Mouse (Mus musculus) lung, adult 2 months (tissue): ENCODE results near the gene Fasn. TPM values are rescaled to one million over a fixed set of nuclear protein-coding genes. Genes with fewer than 3 reads are reported as not detected.
"Not testable (repeated sequence)": the region's sequence is repeated elsewhere in the genome, so short reads cannot be mapped to it uniquely, and the experiment has no call there.

ENCODE experiments used
- DNase-seq: peaks from one replicate; pipeline ENCODE4 v3.0.0; 2022
- H3K4me1 ChIP-seq: fragments of 200-500 bp; 2 replicates; pipeline ENCODE4 v1.6.1; 2011; ENCODE audit warnings: low read length; ENCODE audit not compliant: control insufficient read depth, insufficient read depth
- H3K4me3 ChIP-seq: fragments of 200-500 bp; replicated peaks from 2 replicates; pipeline ENCODE3; 2011; ENCODE audit warnings: low read depth, mild to moderate bottlenecking, control low read depth, low read length; ENCODE audit errors: extremely low read depth
- CTCF ChIP-seq: fragments of 200-500 bp; IDR thresholded peaks from 2 replicates; pipeline ENCODE4 v1.5.1; 2011; ENCODE audit warnings: mild to moderate bottlenecking, low read length, control low read depth; ENCODE audit not compliant: insufficient read depth
- POLR2A ChIP-seq: fragments of 200-500 bp; IDR thresholded peaks from 2 replicates; pipeline ENCODE4 v1.6.1; 2011; ENCODE audit warnings: low read depth, mild to moderate bottlenecking, control low read depth, low read length, borderline replicate concordance; ENCODE audit errors: extremely low read depth
- WGBS: fragments of 180-500 bp; shearing (Covaris S2); methylation state at CpG from one replicate; pipeline ENCODE4 v1.1.7; 2018; 5-methylcytosine and 5-hydroxymethylcytosine counted together
- polyA plus RNA-seq: library from polyadenylated mRNA; depleted of rRNA; stranded (reverse); fragments of >200 nt; gene quantifications from 2 replicates; pipeline ENCODE4 v1.2.3, GENCODE M21; 2012; rRNA removed

Gene Fasn
- 1,387 and 1,388 TPM in 2 replicates for polyA plus RNA-seq

GRCm38 (mm10) chr11:120823956-120824786 lies at the start of gene Fasn:
Fasn (minus strand) TSS chr11:120824547.
- Histone ChIP-seq H3K4me3 (peak within 1 kb of the TSS; percentile 97), H3K4me1 (peaks cover 3% of the 10 kb centered on the region; the same call in 1 of the 2 replicates)
- WGBS: under 1% methylated on average over 108 of the region's 109 CpGs
- TF ChIP-seq POLR2A (peak; percentile 99), CTCF (no peak)
- DNase-seq: peak; percentile 92

- no peak for DNase-seq
- TF ChIP-seq POLR2A (no peak), CTCF (no peak)
- H3K4me1 ChIP-seq: no peaks in the 10 kb centered on the region
- 69% methylated on average over 6 of the region's 6 CpGs for WGBS
- no peak overlapping the region for H3K4me3 ChIP-seq
Observed at GRCm38 (mm10) chr11:120873206-120873605, 48.9 kb upstream of the Fasn start.

- Histone ChIP-seq H3K4me3 (no peak overlapping the region), H3K4me1 (no peaks in the 10 kb centered on the region)
- 82% methylated on average over 9 of the region's 9 CpGs for WGBS
- DNase-seq: no peak
- no peak for TF ChIP-seq CTCF
- no peak for TF ChIP-seq POLR2A
Observed at GRCm38 (mm10) chr11:120871521-120871920, 47.2 kb upstream of the Fasn start.

DNA sequence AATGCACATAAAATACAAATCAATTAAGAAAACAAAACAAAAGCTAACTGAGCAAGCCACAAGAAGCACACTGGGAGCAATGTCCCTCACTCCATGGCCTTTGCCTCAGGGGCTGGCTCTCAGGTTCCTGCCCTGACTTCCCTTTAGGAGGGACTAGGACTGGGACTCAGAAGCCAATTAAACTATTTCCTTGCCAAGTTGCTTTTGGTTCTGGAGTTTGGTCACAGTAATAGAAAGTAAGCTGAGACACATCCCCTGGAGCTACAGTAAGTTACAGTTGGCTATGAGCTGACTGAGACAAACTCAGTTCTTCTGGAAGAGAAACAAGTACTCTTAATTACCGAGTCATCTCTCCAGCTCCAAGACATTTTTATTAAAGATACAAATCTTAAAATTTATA lies 41.5 kb upstream of the Fasn start:
- Histone ChIP-seq H3K4me1 (no peaks in the 10 kb centered on the region), H3K4me3 (no peak overlapping the region)
- no peak for DNase-seq
- TF ChIP-seq POLR2A (no peak), CTCF (no peak)
- 84% methylated on average over 1 of the region's 1 CpGs for WGBS

DNA sequence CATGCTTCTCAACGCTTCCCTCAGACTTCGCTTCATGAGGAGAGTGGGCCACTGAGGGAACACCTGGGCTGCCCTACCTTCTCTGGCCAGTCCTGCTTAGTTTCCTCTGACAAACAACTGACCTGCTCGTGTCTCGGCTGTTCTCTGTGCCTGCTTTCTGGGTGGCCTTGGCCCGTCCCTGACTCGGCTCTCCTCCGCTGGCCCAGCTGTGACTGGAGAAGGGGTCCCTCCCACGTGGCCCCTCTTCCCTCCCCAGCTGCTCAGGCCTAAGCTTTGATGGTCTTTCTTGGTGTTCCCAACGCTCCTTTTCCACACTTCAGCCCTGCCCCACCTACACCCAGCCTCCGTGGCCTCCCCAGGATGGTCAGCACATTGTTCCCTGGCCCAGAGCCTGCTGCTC lies 38.5 kb upstream of the Fasn start:
- no peaks in the 10 kb centered on the region for H3K4me1 ChIP-seq
- no peak for DNase-seq
- 82% methylated on average over 10 of the region's 10 CpGs for WGBS
- TF ChIP-seq CTCF (no peak), POLR2A (no peak)
- no peak overlapping the region for H3K4me3 ChIP-seq

- not testable (repeated sequence) for DNase-seq
Observed at GRCm38 (mm10) chr11:120855938-120856337, 31.6 kb upstream of the Fasn start.

GRCm38 (mm10) chr11:120853788-120854187 lies 29.4 kb upstream of the Fasn start:
- DNase-seq: no peak
- TF ChIP-seq CTCF: no peak
- TF ChIP-seq POLR2A: no peak
- peaks cover 7% of the 10 kb centered on the region; the same call in 1 of the 2 replicates for H3K4me1 ChIP-seq
- 74% methylated on average over 4 of the region's 4 CpGs for WGBS
- no peak overlapping the region for H3K4me3 ChIP-seq

More at GRCm38 (mm10) chr11:120855938-120856337, 31.6 kb upstream of the Fasn start:
- not testable (repeated sequence) for H3K4me1 ChIP-seq, H3K4me3 ChIP-seq
- 96% methylated on average over 3 of the region's 3 CpGs for WGBS

- no peak overlapping the region for H3K4me3 ChIP-seq
- WGBS: 93% methylated on average over 4 of the region's 4 CpGs
- H3K4me1 ChIP-seq: peaks cover 7% of the 10 kb centered on the region; the same call in 1 of the 2 replicates
- TF ChIP-seq CTCF (no peak), POLR2A (no peak)
- DNase-seq: no peak
Observed at GRCm38 (mm10) chr11:120853158-120853557, 28.8 kb upstream of the Fasn start.

DNA sequence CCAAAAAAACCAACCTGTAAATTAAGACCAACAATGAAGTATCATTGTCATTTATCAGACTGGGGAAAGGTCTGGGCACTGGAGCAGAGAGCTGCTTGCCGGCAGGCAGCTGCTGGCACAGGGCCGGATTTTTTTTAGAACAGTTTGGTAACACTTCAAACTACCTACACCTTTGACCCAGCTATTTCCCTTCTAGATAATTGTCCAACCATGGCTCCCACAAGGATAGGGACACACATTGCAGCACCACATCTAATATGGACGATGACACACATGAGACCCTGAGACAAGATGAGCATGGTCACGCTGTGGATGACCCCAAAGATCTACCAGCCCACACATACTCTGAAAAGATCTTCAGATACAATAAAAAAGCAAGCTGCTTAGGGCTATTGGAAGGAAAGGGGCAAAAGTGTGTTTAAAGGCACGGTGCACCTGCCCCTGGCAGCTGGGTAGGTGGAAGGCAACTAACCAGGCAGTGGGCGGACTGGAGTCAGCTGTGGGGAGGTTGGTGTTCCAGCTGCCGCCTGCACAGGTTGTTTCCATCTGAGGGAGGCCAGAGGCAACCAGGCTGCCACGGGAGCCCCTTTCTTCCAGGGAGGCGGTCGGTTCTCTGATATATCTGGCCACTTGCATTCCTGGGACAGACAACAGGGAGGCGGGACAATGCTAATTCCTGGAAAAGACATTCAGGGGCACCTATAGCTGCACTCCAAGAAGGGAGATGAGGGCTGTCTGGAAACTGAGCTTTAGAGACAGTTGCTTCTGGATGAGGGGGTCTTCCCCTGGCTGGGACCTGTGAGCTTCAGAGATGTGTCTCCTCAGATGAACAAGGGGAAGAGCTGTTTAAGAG lies 28.0 kb upstream of the Fasn start:
- 53% methylated on average over 11 of the region's 11 CpGs for WGBS
- peak; percentile 38 for DNase-seq

More for the DNA sequence above, 28.0 kb upstream of the Fasn start:
- H3K4me1 ChIP-seq: peaks cover 7% of the 10 kb centered on the region; the same call in 1 of the 2 replicates
- TF ChIP-seq CTCF (no peak), POLR2A (no peak)
- H3K4me3 ChIP-seq: no peak overlapping the region
